Mouse (Mus musculus) liver, adult 2 months (tissue): ENCODE measurements around the gene Evi2b.

Source experiments
- CTCF ChIP-seq: fragments of 200-500 bp; IDR thresholded peaks from 2 replicates; pipeline ENCODE4 v1.5.1; 2011; ENCODE audit warnings: low read depth, low read length, control low read depth
- POLR2A ChIP-seq: fragments of 200-500 bp; IDR thresholded peaks from 2 replicates; pipeline ENCODE4 v1.6.1; 2011; ENCODE audit warnings: low read length, control low read depth; ENCODE audit not compliant: insufficient read depth; ENCODE audit errors: extremely low read depth

- TF ChIP-seq CTCF = no peak
- TF ChIP-seq POLR2A = no peak
Observed at GRCm38 (mm10) chr11:79484721-79485120, 38.8 kb downstream of the Evi2b start.
